Mouse (Mus musculus): ENCODE measurements around the gene Ogdhl. TPM values are rescaled to one million over a fixed set of nuclear protein-coding genes. Genes with fewer than 3 reads are reported as not detected.
"Not testable (repeated sequence)": the region's sequence is repeated elsewhere in the genome, so short reads cannot be mapped to it uniquely, and the experiment has no call there.

Gene Ogdhl
- polyA plus RNA-seq, 1 experiment: not detected

DNA sequence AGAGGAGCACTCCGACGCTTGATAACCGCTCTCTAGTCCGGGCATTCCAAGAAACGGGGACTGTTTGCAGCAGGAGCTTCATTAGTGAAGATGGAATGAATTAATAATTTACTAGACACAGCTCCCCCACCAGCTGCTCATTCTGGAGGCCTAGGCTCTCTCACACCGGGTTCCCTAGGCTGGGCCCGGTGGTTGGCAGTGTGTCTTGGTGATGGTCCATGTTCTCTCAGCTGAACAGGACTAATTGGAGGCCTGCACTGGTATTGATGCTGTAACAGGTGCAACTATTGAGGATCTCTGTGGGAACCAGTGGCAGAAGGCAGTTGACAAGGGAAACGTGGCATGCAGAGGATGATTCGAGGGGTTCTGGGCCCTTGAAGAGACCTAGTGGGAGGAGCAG, 5.5 kb downstream of the Ogdhl start:
- TF ChIP-seq CTCF (IDR thresholded peaks at IDR 0.05; ENCODE audit: insufficient read depth, low read depth, low read length): no peak
- TF ChIP-seq POLR2A (IDR thresholded peaks at IDR 0.05; ENCODE audit: insufficient read depth, low read depth, low read length): no peak
- Histone ChIP-seq H3K4me1 (ENCODE audit: control insufficient read depth, insufficient read depth, low read length) (peaks cover 18% of the 10 kb centered on the region), H3K27ac (ENCODE audit: insufficient read depth, low read depth, low read length) (no peak overlapping the region), H3K4me3 (ENCODE audit: insufficient read depth, low read depth, low read length) (no peak overlapping the region)
- WGBS: 78% methylated on average over 9 of the region's 9 CpGs

DNA sequence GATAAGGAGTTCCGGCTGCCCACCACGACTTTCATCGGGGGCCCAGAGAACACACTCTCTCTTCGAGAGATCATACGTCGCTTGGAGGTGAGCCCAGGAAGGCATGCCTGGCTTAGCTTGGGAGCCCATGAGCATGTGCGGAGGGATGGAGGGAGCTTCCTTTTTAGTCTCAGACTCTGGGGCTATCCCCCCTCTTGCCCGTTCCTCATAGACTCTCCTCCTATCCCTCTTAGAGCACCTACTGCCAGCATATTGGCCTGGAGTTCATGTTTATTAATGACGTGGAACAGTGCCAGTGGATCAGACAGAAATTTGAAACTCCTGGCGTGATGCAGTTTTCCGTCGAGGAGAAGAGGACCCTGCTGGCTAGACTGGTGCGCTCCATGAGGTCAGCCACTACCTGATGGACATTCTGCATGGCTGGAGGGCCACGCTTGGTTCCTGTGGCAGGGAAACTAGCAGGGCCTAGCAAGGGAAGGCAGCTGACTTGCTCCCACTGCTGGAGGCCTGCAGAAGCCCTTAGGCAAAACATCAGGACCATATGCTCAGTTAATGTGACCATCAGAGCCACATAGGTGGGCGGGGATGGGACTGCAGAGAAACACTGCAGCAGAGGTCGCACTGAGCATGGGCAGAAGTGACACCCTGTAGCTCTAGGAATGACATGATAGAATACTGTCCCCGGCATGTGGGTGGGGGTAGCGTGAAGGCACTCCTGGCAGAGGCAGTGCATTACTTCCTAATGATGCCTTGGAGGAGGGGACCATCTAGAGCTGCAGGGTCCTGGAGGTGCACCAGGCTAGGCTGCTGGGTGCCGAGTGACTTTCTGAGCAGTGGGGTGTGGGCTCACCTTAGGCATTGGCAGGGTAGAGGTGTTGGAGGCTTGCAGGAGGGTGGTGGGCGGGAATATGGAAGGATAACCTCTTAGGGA, 11.0 kb downstream of the Ogdhl start:
- H3K4me3 ChIP-seq (ENCODE audit: insufficient read depth, low read depth, low read length): no peak overlapping the region
- no peaks in the 10 kb centered on the region for H3K4me1 ChIP-seq (ENCODE audit: control insufficient read depth, insufficient read depth, low read length)
- no peak overlapping the region for H3K27ac ChIP-seq (ENCODE audit: insufficient read depth, low read depth, low read length)
- WGBS: 80% methylated on average over 20 of the region's 20 CpGs
- TF ChIP-seq POLR2A (IDR thresholded peaks at IDR 0.05; ENCODE audit: insufficient read depth, low read depth, low read length) (no peak), CTCF (IDR thresholded peaks at IDR 0.05; ENCODE audit: insufficient read depth, low read depth, low read length) (no peak)

DNA sequence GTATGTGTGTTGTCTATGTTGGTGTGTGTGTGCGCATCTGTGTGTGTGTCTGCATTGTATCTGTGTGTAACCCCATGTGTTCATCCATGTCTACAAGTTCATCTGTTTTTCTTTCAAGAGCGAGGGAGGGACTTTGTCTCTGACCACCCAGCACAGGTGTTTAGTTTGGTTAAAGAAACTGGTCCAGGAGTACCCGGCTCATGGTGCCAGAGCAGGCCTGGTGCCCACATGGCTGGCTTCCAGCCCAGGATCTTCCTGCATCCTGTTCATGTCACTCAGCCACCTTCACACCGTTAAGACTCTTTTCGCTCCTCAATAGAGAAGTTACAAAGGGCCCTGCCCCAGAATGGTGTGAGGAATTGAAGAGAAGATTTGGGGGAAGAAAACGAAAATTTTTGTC, 14.2 kb downstream of the Ogdhl start:
- no peak overlapping the region for H3K27ac ChIP-seq (ENCODE audit: insufficient read depth, low read depth, low read length)
- WGBS: 76% methylated on average over 6 of the region's 6 CpGs
- no peak for TF ChIP-seq CTCF (IDR thresholded peaks at IDR 0.05; ENCODE audit: insufficient read depth, low read depth, low read length)
- no peak for TF ChIP-seq POLR2A (IDR thresholded peaks at IDR 0.05; ENCODE audit: insufficient read depth, low read depth, low read length)

DNA sequence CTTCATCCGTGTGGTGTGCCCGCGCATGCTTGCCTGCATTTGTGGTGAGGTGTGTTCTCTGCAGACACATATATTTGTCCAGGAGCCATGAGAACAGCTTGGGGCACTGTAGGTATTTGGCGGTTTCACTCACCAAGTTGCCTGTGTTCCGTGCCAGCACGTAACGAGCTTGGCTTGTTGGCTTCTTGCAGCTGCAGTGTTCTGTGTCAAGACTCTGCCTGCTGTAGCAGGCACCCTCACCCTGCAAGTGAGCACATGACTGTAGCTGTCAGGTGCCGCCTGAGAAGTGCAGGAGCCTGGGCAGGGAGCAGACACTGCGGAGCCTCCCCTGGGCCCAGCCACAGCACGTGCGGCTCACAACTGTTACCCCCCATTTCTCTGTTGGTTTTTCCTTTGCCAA, 14.7 kb downstream of the Ogdhl start:
- H3K27ac ChIP-seq (ENCODE audit: insufficient read depth, low read depth, low read length): no peak overlapping the region
- no peaks in the 10 kb centered on the region for H3K4me1 ChIP-seq (ENCODE audit: control insufficient read depth, insufficient read depth, low read length)
- no peak for TF ChIP-seq POLR2A (IDR thresholded peaks at IDR 0.05; ENCODE audit: insufficient read depth, low read depth, low read length)
- TF ChIP-seq CTCF (IDR thresholded peaks at IDR 0.05; ENCODE audit: insufficient read depth, low read depth, low read length): no peak
- 70% methylated on average over 11 of the region's 11 CpGs for WGBS
- H3K4me3 ChIP-seq (ENCODE audit: insufficient read depth, low read depth, low read length): no peak overlapping the region

More for the DNA sequence above, 14.2 kb downstream of the Ogdhl start:
- Histone ChIP-seq H3K4me3 (ENCODE audit: insufficient read depth, low read depth, low read length) (no peak overlapping the region), H3K4me1 (ENCODE audit: control insufficient read depth, insufficient read depth, low read length) (no peaks in the 10 kb centered on the region)

DNA sequence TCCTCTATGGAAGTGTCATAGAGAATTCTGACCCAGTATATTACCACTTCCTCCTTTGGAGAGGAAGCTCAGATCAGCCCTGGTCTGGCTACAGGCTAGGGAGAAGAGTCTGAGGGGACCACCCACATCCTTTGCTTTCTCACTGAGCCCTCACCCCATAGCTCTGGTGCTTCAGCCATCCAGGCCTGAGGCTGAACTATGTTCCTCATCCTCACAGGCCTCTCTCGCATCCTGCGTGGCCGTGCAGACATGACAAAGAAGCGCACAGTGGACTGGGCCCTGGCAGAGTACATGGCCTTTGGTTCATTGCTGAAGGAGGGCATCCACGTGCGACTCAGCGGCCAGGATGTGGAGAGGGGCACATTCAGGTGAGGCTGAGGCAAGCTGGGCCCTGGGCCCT, 20.0 kb downstream of the Ogdhl start:
- Histone ChIP-seq H3K4me1 (ENCODE audit: control insufficient read depth, insufficient read depth, low read length) (no peaks in the 10 kb centered on the region), H3K27ac (ENCODE audit: insufficient read depth, low read depth, low read length) (no peak overlapping the region), H3K4me3 (ENCODE audit: insufficient read depth, low read depth, low read length) (no peak overlapping the region)
- WGBS: 97% methylated on average over 7 of the region's 7 CpGs
- TF ChIP-seq POLR2A (IDR thresholded peaks at IDR 0.05; ENCODE audit: insufficient read depth, low read depth, low read length): no peak
- no peak for TF ChIP-seq CTCF (IDR thresholded peaks at IDR 0.05; ENCODE audit: insufficient read depth, low read depth, low read length)

DNA sequence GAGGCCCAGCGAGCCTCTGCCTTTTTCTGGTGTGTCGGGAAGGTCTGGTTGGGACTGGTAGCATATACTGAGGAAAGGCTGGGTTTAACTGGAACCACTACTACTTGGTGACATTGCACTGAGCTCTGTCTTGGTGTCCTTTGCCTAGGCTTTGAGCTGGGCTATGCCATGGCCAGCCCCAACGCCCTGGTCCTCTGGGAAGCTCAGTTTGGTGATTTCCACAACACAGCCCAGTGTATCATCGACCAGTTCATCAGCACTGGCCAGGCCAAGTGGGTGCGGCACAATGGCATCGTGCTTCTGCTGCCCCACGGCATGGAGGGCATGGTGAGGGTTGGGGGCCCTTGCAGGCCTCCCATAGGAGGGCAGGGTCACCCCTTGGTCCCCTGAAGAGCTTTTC, 22.4 kb downstream of the Ogdhl start:
- 91% methylated on average over 7 of the region's 7 CpGs for WGBS
- Histone ChIP-seq H3K4me3 (ENCODE audit: insufficient read depth, low read depth, low read length) (no peak overlapping the region), H3K27ac (ENCODE audit: insufficient read depth, low read depth, low read length) (no peak overlapping the region), H3K4me1 (ENCODE audit: control insufficient read depth, insufficient read depth, low read length) (no peaks in the 10 kb centered on the region)
- TF ChIP-seq POLR2A (IDR thresholded peaks at IDR 0.05; ENCODE audit: insufficient read depth, low read depth, low read length) (no peak), CTCF (IDR thresholded peaks at IDR 0.05; ENCODE audit: insufficient read depth, low read depth, low read length) (no peak)

DNA sequence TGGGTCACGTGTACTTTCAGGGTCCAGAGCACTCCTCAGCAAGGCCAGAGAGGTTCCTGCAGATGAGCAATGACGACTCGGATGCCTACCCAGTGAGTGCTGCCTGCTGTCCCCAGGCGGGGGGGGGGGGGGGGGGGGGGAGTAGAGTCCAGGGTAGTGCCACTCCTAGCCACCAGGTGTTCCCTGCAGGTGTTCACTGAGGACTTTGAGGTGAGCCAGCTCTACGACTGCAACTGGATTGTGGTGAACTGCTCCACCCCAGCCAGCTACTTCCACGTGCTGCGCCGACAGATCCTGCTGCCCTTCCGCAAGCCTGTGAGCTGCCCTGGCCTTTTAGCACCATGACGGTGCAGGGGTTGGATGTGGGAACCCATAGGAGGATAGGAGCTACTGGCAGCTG, 22.9 kb downstream of the Ogdhl start:
- Histone ChIP-seq H3K4me3 (ENCODE audit: insufficient read depth, low read depth, low read length) (no peak overlapping the region), H3K27ac (ENCODE audit: insufficient read depth, low read depth, low read length) (no peak overlapping the region), H3K4me1 (ENCODE audit: control insufficient read depth, insufficient read depth, low read length) (no peaks in the 10 kb centered on the region)
- 96% methylated on average over 9 of the region's 10 CpGs for WGBS
- no peak for TF ChIP-seq CTCF (IDR thresholded peaks at IDR 0.05; ENCODE audit: insufficient read depth, low read depth, low read length)
- no peak for TF ChIP-seq POLR2A (IDR thresholded peaks at IDR 0.05; ENCODE audit: insufficient read depth, low read depth, low read length)

DNA sequence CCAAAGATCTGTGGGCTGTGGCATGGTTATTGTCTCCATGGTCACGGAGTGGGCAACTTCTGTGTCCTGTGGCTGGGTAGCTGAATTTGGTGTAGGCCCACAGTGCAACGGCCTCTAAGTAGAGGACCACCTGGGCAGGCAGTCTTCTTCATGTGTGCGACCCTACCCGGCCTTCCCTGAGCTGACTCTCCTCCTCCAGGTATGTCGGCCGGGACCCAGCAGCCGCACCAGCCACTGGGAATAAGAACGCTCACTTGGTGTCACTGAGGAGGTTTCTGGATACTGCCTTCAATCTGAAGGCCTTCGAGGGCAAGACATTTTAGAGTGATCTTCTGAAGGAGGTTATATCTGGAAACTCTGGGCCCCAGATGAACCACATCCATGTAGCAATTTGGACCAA, 25.5 kb downstream of the Ogdhl start:
- Histone ChIP-seq H3K4me3 (ENCODE audit: insufficient read depth, low read depth, low read length) (no peak overlapping the region), H3K4me1 (ENCODE audit: control insufficient read depth, insufficient read depth, low read length) (no peaks in the 10 kb centered on the region), H3K27ac (ENCODE audit: insufficient read depth, low read depth, low read length) (no peak overlapping the region)
- 93% methylated on average over 9 of the region's 9 CpGs for WGBS
- no peak for TF ChIP-seq CTCF (IDR thresholded peaks at IDR 0.05; ENCODE audit: insufficient read depth, low read depth, low read length)
- no peak for TF ChIP-seq POLR2A (IDR thresholded peaks at IDR 0.05; ENCODE audit: insufficient read depth, low read depth, low read length)

DNA sequence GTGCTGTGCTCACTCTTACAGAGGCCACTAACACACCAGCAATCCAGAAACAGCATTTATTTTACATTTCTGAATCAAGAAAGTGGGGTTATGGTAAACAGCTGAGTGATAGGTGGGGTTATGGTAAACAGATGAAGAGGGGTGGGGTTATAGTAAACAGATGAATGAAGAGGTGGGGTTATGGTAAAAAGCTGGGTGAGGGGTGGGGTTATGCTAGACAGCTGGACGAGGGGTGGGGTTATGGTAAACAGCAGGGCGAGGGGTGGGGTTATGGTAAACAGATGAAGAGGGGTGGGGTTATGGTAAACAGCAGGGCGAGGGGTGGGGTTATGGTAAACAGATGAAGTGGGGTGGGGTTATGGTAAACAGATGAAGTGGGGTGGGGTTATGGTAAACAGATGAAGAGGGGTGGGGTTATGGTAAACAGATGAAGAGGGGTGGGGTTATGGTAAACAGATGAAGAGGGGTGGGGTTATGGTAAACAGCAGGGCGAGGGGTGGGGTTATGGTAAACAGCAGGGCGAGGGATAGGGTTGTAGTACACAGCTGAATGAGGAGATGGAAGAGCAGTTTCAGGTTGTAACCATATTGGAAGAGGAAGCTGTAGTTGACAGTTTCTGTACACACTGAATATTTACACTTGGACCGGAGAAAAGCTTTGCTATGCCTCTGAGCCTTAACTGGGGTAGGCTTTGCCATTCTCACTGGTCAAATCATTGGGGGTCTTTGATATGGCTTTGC, 29.5 kb downstream of the Ogdhl start:
- 24% methylated on average over 6 of the region's 6 CpGs for WGBS
- H3K27ac ChIP-seq (ENCODE audit: insufficient read depth, low read depth, low read length): not testable (repeated sequence)

More for the DNA sequence above, 29.5 kb downstream of the Ogdhl start:
- not testable (repeated sequence) for H3K4me3 ChIP-seq (ENCODE audit: insufficient read depth, low read depth, low read length); H3K4me1 ChIP-seq (ENCODE audit: control insufficient read depth, insufficient read depth, low read length)

Data from olfactory bulb, adult 2 months (tissue).